Mouse (Mus musculus): ENCODE measurements at regions not wholly inside any gene's neighbourhood (a gene's known extent, or its start where the extent isn't known, plus 50 kb on each side); places are given as distances from the start of the nearest gene placed in this dataset.

DNA sequence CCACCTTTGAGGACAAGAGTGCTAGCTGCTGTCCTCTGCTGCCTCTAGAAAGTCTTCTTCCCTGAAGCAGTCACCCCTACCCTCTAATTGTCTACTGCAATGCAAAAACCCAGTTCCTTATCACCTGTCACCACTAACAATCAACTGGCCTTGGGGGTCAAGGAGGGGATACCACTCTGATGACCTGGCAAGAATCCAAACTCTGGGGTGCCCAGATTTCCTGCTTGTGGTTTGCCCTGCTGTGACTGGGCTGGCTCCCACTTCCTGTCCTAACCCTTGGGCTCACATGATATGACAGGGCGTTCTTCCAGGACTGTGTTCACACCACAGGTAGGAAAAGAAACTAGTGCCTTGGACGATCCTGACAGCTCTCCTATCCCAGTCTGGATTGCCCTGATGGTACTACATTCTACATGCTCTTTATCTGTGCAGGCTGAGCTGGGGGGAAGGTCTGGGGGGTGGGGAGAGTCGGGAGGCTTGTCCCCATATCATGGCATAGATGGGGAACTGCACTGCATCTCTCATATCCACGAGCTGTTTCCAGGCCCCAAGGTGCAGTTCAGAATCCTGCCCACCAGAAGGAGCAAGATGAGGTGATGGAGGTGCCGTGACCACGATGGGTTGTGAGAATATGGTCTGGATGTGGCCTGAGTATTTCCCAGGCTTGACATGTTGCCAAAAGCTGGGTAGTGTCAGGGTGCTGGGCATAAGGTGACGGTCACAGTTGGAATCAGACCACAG is 81.0 kb downstream of the Maf start:
- DNase-seq (ENCODE audit: low spot score in 2 of 2): no peak

DNA sequence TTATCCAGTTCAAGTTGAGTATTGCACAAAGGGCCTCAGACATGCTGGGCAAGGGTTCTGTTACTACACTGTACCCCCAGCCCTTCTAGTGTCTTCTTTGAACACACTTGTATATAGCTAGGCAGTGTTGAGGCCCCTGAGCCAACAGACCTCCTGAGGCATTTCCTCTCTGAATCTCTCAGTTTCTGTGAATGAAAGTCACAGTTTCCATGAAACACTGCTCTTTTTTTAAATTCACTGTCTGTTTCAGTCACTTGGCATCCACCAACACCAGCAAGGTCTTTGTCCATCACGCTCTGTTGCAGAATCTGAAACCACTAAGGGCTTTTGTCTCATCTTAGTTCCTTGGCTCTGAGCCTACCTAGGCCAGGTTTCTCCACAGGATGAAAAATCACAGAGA is 82.5 kb downstream of the Maf start:
- no peak for DNase-seq (ENCODE audit: low spot score in 2 of 2)

DNA sequence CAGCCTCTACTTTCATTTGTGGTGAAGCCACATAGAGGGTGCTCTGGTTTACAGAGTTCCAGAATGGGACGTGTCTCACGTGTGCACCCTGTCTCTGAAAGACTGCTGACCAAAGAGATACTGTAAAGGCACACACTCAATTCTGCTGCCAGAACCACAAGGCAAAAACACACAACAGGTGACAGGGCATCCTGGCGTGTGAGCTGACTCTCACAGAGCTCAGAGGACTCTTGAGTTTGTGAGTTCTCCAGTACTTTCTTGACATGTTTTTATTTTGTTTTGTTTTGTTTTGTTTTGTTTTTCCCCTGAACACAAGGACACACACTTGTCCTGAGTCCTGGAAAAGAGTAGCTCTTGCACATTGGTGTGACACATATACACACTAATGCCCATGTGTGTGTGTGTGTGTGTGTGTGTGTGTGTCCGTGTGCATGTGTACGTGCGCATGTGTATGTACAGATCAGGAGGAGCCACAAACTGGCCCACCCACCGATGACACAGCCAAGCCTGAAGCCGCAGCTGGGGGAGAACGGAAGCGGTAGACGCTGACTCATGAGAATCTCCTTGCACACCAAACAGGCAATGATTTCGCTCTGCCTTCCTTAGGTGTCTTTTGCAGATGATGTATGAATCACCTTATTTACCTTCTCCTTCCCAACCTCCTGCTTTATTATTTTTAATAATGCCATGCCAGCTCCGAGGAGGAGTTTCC is 89.4 kb downstream of the Maf start:
- DNase-seq (ENCODE audit: low spot score in 2 of 2): no peak

DNA sequence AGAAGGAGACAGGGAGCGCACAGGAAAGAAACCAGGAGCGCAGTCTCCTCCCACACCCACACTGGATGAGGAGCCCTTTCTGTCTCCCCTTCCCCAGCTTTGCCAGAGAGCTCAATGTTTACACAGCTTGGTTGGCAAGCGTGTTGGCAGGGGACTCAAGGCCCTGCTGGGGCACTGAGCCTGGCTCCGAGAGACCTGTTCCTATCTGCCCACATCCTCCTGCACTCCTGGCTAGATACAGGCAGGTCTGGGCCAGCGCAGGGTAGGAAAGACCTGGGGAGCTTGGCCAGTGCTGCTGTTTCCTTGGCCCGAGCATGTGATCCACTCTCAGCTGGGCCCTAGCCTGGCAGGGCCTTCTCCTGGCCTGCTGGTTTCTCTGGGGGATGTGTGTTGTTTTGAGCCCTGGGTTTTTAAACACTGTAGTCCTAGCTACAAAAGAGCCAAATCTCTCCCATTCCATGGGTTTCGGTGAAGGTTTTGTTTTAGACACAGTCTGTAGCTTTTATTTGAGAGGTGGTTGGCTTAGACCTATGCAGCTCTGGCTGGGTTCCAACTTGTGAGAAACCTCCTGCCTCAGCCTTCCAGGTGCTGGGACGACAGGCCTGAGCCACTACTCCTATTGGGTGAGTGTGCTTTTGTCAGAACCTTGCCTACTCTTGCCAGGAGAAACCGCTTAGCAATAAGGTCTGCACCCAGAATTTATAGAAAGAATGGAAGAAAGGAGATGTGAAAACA is 90.6 kb downstream of the Maf start:
- no peak for DNase-seq (ENCODE audit: low spot score in 2 of 2)

DNA sequence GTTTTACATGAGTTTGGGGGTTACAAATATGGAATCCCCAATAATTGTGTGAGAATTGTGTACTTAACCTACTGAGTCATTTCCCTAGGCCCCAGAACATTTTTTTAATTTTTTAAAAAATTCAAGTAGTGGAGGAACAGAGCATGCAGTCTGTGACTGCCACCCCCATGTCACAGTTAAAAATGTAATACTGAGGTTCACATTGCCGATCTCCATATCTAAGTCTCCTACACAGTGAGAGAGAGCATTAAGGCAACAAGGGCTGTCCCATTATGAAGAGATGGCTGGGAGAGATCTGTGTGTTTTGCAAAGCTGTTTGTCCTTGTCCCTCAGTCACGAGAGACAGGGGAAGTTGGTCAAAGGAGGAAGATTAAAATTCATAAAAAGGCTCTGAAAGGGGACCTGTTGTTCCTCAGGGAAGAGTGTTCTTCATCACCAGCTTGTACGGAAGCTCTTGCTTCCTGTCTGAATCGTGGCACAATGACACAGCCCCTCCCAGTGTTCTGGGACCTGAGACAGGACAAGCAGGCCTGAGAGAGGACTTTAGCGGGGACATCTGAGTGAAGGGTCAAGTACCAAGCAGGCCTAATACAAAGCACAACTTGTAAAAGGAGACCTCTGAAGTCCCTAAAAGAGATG is 93.5 kb downstream of the Maf start:
- no peak for DNase-seq (ENCODE audit: low spot score in 2 of 2)

DNA sequence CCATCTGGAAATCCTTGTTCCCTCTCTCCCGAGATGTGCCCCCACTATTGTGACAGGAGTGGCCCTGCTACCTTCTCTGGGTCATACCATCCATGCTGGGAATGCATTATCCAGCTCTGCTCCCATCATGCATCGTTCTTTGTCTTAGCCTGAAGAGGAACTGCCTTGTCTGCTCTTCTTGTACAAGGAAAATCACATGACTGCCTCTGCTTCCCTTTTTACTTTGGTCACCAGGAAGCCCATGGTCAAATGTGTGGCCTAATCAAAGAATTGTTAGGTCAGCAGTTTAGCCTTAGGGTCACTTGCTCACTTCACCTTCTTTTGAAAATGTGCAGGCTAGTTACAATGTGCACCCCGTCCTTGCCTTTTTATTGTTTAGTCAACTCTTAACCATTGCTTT is 95.5 kb downstream of the Maf start:
- no peak for DNase-seq (ENCODE audit: low spot score in 2 of 2)

DNA sequence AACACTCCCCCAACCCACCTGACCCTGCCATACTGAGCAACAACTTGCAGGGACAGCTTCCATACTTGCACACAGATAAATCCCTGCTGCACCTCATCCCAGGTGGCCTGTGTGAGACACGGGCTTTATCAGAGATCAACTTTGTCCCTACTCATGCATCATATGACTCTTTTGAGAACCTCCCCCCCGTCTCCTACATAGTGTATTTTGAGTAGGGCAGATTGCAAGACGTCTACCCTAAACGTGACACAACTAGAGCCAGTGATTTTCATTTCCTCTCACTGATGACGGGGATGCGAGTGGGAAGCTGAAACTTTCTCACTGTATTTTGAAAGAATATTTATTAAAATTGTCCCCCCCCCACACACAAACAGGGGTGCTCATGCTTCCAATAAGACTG is 107.8 kb downstream of the Maf start:
- DNase-seq (ENCODE audit: low spot score in 2 of 2): no peak

DNA sequence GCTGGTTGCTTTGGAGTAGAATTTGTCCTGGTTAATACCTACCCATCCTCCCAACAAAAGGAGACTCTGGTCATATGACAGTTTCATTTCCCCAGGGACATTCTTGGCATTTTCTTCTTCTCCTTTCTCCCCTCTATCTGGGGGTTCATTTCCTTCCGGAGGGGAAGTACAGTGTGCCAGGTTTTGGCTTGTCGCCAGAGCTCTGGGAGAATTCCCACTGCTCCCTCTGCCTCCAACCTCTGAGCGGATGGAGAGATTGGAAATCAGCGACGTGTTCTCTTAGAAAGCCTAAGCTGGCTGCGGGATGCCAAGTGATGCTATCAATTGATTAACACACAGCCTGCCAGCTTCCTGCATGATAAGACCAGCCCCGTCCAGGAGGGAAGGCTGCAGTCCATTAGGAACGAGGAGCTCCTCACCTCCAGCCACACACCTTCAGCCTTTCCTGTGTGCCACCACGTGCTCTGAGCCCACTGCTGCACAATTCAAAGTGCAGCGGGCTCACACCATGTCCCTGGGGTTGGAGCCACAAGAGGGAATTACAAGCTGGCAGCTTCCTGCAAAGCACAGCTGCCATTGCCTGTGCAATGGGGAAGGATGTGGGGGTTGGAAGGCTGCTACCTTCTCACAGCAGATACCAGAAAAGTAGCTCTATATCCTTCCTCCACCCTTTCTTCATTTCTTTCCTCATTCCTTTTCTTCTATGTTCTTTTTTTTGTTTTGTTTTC is 110.2 kb downstream of the Maf start:
- no peak for DNase-seq (ENCODE audit: low spot score in 2 of 2)

DNA sequence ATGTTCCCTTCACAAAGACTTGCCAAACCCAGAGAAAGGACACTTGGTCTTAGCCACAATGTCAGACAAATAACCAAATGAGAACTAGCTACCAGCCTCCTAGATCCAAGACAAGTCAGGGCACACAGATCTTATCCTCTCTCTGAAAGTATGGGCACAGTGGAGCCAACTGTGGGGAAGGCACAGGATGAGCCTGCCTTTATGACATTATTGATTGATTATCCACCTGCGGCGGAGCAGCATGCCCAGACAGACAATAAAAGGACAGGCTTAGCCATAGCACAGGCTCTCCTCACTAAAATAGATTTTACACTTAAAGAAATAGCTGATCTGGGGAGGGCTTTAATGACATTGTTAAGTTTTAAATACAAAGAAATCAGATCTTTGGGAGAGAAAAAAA is 117.9 kb downstream of the Maf start:
- no peak for DNase-seq (ENCODE audit: low spot score in 2 of 2)

DNA sequence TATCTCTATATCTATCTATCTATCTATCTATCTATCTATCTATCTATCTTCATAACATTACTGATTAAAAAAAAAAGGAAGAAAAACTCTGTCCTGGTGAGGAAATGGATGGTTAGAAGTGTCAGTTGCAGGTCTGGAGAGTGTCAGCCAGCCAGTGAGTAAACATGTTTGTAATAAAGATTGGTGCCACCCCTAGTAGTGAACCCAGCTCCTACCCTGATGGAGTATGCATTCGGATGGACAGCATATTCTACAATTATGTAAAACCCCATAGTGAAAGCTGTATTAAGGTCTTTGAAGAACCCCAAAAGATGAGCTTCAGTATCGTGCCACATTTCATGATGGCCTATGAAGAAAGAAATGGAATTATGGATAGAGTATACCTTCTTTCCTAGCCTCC is 118.5 kb downstream of the Maf start:
- DNase-seq (ENCODE audit: low spot score in 2 of 2): no peak

DNA sequence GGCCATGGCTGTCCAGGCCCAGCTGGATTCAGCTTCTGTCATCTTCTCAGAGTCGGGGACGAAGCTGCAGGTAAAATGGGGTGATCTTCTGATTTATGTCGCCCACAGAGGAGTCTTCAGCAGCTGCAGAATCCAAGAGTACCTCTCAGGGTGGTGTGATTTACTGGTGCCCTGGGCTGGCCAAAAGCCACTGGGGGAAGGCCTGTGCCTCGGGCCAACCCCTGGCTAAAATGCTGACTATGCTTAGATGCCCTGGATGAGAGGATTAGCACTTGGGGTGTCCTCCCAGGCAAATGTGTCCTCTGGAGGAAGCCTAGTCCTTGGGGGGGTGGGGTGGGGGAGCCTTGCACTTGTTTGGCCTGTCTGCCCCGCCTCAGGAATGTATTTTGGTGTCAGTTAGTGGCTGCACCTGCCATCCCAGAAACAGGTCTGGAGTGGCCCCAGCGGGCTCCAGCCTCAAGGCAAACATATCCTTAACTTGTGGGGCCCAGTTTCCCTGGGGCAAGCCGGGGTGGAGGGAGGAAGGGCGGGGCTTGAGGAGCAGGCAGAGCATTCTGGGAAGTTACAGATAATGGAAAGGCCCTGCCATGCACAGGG is 123.2 kb downstream of the Maf start:
- DNase-seq (ENCODE audit: low spot score in 2 of 2): no peak

DNA sequence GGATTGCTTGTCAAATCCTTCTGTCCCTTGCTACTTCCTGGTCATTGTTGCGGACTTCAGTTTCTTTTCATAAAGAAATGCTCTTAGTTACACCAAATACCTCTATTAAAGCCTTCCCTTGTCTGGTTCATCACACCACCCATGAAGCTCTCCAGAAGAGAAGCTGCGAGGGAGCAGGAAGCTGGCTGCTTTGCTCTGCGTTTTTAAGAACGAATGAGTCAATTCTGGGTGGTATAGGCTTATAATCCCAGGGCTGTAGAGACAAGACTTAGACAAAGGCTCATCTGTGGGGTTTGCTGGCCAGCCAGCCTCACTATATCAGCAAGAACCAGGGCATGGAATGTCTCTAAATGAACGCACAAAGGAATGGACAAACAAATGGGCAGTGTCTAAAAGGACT is 124.4 kb downstream of the Maf start:
- DNase-seq (ENCODE audit: low spot score in 2 of 2): no peak

DNA sequence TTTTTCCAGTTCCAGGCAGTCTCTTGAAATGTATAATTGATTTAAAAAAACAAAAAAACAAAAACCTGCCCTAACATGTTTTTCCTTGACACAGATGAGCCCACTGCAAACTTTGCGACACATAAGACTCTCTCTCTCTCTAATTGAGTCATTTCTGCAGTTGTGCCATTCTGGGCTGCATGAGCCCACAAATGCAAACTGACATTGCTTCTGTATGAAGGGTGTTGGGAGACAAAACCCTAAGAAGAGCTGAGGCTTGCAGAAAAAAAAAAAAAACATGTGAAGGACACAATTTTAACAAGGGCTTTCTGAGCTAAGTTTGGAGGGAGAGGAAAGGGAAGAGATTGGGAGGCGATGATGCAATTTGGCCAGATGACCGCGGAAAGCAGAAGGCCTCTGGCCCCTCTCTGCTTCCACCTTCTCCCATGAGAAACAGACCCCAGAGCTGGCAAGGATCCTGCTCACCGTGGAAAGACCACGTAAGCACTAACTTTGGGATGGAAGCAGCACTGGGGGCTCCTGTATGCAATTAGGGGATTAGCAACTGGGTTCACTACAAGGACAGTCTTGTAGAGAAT is 125.6 kb downstream of the Maf start:
- no peak for DNase-seq (ENCODE audit: low spot score in 2 of 2)

DNA sequence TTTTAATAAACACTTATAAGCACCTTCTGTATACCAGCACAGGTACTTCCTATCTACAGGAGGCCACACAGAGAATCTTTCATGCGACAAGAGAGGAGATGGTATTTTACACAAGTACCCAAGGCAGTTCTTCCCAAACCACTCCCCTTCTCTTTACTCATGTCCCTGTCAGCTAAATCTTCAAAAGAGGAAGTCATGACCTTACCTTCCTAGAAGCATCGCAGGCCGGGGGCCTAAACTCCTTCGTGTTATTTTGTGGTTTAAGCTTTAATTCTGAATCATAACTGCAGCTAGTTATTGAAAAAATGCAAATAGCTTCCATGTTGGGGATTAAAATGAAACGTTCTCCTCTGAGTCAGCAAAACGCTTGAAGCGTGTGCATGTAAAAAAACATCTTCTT is 139.2 kb downstream of the Maf start:
- no peak for DNase-seq (ENCODE audit: low spot score in 2 of 2)

DNA sequence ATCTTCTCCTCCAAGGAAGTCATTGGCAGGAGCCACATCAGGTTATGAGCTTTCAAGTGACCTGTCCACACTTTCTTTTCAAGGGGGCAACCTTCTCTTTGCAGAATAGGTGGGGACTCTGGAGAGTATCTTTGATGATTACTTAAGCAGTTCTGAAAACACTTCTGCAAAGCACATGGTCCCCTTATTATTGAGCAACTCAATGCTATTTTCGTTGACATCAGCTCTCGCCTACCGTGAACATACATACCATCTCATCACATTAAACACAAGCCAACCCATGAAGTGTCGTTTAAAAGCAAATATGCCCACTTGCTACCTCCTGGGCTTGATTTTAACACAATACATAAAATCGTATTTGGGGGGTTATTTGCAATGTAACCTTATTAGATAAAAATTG is 141.8 kb downstream of the Maf start:
- DNase-seq (ENCODE audit: low spot score in 2 of 2): no peak

DNA sequence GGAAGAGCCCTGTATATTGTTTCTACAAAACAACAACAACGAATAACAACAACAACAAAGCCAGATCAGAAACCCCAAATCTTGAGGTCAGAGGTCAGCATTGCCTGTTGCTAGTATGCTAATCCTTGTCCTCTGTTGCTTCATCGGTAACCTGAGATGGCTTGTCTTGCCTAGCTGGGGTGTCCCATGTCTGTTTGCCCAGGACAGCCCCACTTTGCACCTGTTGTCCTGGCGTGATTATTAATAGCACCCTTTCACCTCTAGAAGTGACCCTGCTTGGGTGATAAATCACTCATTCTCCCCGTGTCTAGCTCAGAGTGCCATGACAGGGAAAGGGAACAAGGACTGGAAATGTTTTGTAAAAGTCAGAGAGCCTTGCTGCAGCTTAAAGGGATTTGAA is 145.2 kb downstream of the Maf start:
- no peak for DNase-seq (ENCODE audit: low spot score in 2 of 2)

DNA sequence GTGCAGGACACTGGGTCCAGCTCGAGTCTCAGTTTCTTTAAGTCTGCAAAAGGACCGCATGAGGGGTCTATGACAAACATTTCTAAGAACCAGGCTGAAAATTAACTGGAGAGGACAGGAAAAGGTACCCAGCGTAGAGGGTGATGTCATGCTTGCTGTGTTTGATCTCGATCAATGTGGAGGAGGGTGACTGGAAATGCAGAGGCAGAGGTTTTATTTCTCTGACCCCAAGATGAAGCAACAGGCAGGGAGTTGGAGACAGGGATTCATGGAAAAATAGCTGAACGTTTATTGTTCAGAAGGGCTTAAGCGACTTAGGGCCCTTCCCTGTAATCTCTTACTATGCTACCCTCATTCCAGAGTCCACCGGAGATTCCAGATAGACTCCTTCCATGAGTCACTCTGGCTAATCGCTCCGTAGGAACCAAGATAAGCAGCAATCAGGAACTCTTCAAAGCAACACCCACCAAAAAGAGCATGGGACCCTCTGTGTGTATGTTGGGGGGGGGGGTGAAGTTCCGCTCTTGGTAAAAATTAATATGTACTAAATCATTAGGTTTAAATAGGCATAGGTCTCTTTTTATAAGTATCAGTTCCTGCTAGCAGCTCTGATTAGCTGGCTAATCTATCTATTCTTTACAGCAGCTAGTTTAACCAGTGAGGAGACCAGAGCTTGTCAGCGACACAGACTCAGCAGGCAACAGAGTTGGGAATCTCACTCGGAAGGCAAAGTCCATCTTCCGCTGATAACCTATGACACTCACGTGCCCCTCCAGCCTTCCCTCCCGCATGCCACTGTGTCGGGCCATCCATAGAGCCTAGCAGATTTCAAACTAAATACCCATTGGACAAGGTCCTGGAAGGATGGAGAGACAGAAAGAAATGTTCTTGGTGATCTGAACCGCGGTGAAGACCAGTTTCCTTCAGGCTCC is 146.3 kb downstream of the Maf start:
- no peak for DNase-seq (ENCODE audit: low spot score in 2 of 2)

DNA sequence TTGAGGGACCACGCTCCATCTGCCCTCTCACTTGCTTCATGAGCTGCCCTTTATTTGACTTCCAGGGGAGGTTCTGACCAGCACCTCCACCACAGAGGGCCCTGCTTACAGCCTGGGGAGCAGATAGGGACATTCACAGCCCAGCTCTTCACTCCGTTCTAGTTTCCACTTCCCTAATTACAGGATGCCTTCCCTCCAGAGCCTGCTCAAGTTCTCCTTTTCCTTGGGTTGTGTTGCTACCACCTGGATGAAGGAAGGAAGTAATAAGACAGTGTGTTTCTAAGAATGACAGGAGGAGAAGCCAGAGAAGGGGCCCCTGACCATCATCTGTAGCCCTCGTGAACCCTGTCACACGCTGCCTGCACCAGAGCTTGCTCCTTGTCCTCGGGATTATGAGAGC is 152.1 kb downstream of the Maf start:
- no peak for DNase-seq (ENCODE audit: low spot score in 2 of 2)

DNA sequence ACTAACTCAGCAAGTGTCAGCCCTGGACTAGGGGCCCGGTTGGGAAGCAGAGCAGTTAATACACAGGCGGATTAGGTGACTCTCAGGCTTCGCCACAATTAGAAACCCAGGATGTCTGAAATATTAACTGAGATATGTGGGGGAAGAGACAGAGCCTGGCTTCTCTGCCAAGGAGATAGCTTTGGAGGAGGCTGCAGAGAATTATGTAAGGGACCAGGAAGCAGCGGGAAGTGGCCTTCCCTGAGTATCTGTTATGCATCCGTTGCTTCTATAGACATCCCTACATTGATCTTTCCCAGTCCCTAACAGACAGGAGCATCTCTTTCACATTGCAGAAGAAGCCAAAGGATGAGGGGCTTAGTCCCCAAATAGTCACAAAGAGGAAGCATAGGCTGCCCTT is 153.4 kb downstream of the Maf start:
- no peak for DNase-seq (ENCODE audit: low spot score in 2 of 2)

DNA sequence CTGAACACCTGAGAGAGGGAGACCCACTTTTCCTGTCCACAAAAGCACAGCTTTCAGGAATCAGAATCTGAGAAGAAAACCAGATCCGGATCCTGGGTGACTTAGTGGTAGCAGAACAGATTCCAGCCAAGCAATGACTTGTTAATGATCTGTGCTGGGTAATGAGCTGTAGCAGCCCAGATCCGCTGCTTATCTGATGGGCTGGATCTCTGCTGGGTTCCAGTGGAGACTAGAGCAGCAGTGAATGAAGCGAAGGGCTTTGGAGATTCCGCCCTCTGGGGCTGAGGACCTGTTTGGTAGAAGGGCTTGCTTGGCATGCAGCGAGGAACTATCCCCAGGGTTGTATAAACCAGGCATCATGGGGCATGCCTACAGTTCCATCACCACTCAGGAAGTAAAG is 156.3 kb downstream of the Maf start:
- no peak for DNase-seq (ENCODE audit: low spot score in 2 of 2)

All from urinary bladder, postnatal 4 days (tissue).